Mouse (Mus musculus): ENCODE data around the gene Gm10337.

Gm10337 gene

GRCm38 (mm10) chr15:102503447-102503846 is at the start of gene Gm10337:
Gene Gm10337 (plus strand): TSS chr15:102503722.
- DNase-seq = no peak

DNA sequence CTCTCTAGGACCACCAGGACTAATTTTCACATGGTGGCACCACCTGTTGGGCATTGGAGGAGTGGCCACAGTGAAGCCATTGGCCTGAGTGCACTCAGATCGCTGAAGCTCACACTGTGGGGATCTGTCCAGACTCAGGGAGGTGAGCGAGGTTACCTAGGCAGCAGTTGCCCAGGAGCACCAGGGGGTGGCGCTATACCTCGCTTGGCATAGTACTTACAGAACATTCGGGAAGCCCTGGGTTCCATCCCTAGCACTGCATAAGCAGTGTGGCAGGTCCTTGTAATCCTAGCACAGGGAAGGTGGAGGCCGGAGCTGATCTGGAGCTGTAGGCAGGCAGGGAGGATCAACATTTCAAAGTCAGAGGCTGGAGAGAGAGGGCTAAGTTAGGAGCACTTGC is 47.5 kb upstream of the Gm10337 start:
- no peak for DNase-seq

- DNase-seq = no peak
Observed at GRCm38 (mm10) chr15:102458050-102458736, 45.3 kb upstream of the Gm10337 start.

DNA sequence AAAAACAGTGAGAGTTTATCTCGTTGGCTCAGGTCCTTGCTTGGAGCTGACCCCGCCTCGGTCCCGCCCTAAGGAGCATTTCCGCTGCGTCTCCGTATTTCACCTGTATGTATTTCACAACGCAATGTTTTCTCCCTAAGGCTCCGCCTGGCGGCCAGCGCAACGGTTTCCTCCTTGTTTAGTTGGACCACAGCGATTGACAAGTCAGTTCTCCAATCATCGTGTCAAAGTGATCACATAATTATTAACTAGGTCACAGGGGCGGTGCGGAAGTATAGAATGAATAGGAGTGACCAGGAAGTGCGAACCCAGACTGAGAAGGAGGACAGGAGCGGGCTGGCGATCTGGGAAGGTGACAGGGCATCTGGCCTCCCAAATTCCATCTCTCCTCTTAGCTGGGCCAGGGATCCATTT is 44.6 kb upstream of the Gm10337 start, which contains the start of gene Prr13:
Gene Prr13, plus strand, starts transcription at position 125 of the 414 bp plus-strand sequence.
- DNase-seq = peak; percentile 95

DNA sequence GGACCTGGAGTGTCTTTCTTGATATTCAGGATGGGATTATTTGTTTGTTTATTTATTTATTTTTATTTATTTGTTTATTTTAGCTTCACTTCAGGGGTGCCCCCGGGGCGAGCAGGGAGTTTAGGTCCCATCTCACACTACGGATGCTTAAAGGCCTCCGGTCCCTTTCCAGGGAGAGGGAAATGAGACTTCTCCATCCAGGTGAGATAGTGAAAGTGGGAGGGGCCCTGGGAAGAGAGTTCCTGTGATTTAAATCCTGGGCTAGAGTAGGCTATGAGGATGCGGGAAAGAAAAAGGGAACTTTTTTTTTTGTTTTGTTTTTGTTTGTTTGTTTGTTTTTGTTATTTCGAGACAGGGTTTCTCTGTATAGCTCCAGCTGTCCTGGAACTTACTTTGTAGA is 44.1 kb upstream of the Gm10337 start:
- DNase-seq = no peak

DNA sequence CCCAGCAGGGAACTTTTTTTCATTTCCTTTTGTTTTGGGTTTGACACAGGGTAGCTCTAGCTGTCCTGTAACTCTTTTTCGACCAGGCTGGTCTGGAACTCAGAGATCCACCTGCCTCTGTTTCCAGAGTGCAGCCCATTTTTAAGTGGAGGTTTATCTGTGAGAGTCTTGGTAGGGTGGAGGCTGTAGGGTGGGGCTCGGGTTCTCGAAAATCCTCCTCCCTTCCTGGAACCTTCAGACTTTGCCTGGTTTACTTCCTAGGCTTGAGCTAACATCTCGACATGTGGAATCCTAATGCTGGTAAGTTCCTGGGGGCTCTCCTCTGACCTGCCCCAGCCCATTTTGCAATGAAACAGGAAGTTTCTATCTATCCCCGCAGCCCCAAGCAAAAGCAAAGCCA is 43.7 kb upstream of the Gm10337 start:
- no peak for DNase-seq

GRCm38 (mm10) chr15:102460409-102460808 is 43.1 kb upstream of the Gm10337 start:
- no peak for DNase-seq

- DNase-seq = no peak
Observed at GRCm38 (mm10) chr15:102460971-102461370, 42.6 kb upstream of the Gm10337 start.

- no peak for DNase-seq
Observed at GRCm38 (mm10) chr15:102461430-102462075, 42.0 kb upstream of the Gm10337 start.

DNA sequence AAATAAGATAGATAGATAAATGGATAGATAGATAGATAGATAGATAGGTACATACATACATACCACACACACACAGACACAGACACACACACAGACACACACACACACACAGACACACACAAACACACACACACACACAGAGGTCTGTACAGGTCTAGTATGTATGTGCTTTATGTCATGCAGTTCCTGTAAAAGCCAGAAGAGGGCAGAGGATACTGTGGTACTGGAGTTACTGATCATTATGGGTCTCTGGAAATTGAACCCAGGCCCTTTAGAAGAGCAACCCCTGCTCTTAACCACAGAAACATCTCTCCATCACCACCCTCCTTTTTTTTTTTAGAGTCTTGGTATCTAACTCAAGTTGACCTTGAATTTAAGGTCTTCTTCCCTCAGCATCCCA is 39.9 kb upstream of the Gm10337 start:
- no peak for DNase-seq

- no peak for DNase-seq
Observed at GRCm38 (mm10) chr15:102468675-102469370, 34.7 kb upstream of the Gm10337 start.

DNA sequence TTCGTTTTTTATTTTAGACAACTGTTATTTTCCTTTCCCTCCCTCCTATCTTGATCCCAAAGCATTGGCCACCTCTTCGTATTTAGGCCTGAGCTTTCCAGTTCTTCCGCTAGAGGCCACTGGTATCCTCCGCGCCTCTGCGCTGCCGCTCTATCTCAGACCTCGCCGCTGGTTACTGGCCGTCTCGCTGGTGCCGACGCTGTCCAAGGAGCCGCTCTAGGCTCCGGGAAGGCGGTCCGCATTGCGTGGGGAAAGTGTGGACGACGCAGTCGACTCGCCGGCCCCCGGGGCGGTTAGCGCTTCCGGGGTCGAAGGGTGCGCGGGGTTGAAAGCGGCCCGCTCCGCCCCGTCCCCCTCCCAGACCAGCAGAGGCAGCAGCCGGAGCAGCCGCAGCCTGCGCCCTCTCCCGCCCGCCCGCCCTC is 33.3 kb upstream of the Gm10337 start, which contains the start of gene Pcbp2:
Gene Pcbp2, plus strand, starts transcription at position 357 of the 422 bp plus-strand sequence.
- DNase-seq = peak; percentile 98

- peak; percentile 77 for DNase-seq
Observed at GRCm38 (mm10) chr15:102470605-102471294, 32.8 kb upstream of the Gm10337 start.

DNA sequence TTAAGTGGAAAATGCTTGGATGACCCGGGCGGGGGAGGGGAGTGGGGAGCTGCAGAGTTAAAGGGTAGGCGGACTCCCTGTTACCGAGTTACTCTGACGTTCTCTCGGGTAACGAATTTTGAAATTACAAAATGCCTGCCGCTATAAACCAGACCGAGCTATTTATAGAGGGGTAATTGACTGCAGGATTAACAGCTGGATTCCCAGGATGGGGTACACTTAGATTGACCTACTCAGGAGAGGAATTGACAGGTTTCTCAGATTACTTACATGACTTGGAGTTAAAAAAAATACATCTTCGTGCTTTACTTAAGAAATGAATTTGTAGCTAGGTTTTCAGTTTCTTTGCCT is 32.3 kb upstream of the Gm10337 start:
- DNase-seq = no peak

GRCm38 (mm10) chr15:102471727-102472126 is 31.8 kb upstream of the Gm10337 start:
- no peak for DNase-seq

- no peak for DNase-seq
Observed at GRCm38 (mm10) chr15:102473246-102473645, 30.3 kb upstream of the Gm10337 start.

DNA sequence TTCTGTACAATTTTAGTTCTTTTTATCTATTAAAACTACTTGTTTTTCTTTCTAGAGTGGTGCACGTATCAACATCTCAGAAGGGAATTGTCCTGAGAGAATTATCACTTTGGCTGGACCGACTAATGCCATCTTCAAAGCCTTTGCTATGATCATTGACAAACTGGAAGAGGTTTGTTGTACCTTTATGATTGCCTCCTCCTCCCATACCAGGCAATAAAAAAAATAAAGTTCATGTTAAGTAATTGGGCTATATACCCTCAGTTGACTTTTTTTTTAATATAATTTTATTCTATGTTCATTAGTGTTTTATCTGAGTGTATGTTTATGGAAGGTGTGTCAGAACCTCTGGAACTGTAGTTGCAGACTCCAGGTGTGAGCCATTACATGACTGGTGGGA is 29.0 kb upstream of the Gm10337 start:
- no peak for DNase-seq

GRCm38 (mm10) chr15:102483136-102483535 is 20.4 kb upstream of the Gm10337 start:
- no peak for DNase-seq

- DNase-seq = no peak
Observed at GRCm38 (mm10) chr15:102485853-102486252, 17.7 kb upstream of the Gm10337 start.

DNA sequence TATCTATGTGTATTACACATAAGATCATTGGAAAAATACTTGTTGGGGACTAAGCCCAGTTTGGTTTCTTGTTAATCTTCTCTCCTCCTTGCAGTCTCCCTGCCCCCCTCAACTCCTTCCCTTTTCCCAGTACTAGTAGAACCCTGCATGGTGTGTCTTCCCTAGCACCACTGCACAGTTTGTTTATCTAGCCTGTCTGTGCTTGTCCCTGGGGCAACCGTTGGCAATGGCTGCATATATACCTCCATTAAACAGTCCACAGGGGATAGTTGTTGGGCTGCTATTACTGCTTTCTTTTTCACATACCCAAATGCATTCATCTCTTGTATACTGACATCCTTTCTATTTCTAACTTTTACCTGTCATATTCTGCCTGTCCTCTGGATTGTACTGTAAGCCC is 15.9 kb upstream of the Gm10337 start:
- no peak for DNase-seq

DNA sequence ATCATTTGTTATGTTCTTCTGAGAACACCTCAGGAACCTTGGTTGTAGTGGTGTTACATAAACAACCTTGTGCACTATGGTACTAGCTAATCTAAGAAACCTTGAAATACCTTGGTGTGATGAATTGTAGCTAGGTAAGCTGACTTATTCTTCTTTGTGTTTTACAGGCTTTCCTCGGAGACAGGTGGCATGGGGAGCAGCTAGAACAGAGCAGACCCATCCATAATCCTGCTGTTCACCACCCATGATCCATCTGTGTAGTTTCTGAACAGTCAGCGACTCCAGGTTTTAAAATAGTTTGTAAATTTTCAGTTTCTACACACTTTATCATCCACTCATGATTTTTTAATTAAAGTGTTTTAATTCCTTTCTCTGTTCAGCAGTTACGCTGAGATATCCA is 5.2 kb upstream of the Gm10337 start:
- no peak for DNase-seq

DNA sequence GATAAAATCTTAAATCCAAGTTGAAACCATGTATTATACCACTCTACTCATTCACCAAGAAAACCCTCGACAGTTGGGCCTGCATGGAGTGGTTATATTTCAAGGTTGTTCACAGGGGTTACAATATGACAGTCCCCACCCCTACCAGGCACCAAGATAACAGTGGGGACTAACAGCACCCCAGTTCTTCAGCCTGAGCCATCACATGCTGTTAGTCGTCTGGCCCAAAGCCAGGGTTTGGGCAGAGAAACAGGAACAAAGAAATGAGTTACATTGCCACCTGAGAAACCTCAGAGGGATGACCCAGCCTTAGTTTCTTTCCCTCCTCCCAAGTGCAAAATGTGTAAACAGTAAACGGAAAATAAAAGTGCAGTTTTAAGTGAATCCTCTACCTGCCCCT is 4.2 kb upstream of the Gm10337 start:
- DNase-seq = no peak

DNA sequence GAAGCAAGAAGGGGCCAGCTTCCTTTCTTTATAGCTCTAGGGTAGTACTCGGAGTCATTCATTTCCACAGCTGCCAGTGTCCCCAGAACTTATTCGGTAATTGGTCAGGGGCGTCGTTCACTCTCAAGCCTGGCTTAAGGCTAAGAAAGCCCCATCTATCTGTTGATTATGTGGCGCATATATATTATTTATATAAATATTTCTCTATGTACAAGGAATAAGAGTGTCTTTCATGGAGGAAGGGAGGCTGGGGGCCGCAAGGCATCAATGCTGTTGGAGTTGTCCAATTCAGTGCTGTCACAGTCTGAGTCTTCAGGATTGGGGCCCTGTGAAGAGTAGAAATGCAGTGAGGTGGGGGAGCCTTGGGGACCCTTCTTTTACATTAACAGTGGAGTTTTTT is 3.7 kb upstream of the Gm10337 start:
- DNase-seq = no peak
